Mouse (Mus musculus) lung, postnatal 0 days (tissue): ENCODE measurements around the gene Cep295.

ENCODE experiments used
- CTCF ChIP-seq: IDR thresholded peaks from 2 replicates; pipeline ENCODE4 v1.5.1; 2016; ENCODE audit warnings: antibody characterized with exemption, mild to moderate bottlenecking
- EP300 ChIP-seq: IDR thresholded peaks from 2 replicates; pipeline ENCODE4 v1.6.1; 2016; ENCODE audit warnings: antibody characterized with exemption, mild to moderate bottlenecking, control low read depth

GRCm38 (mm10) chr9:15312054-15312735, 45.4 kb downstream of the Cep295 start:
- TF ChIP-seq CTCF (no peak), EP300 (no peak)
